Mouse (Mus musculus): ENCODE data around the gene Phactr2.

GRCm38 (mm10) chr10:13451640-13452039 lies 22.6 kb downstream of the Phactr2 start:
- no peak for TF ChIP-seq CTCF (IDR thresholded peaks at IDR 0.05; ENCODE audit: insufficient read depth, low read length)
- no peak for TF ChIP-seq POLR2A (IDR thresholded peaks at IDR 0.05; ENCODE audit: borderline replicate concordance, extremely low read depth, low read depth, low read length)
